14 mouse cellular contexts compared by ENCODE assay signal in genomic region chr2:104337619-104338018, GRCm38 (mm10).
"Had no signal": no experiment of that assay in that cellular context is flagged by ENCODE, and none has a peak within 500 bp of the region (broad histone marks: within the 10 kb centered on the region; RNA-seq: fewer than 3 reads in every experiment).

No protein-coding gene starts in this region.

- ATAC-seq: midbrain, embryonic 13.5 days; midbrain, embryonic 15.5 days had no signal

- DNase-seq: lung, adult 18-20 months; lung, embryonic 14.5 days; lung, postnatal 10 days; lung, postnatal 4 days; right cerebral cortex, postnatal 14 days; right cerebral cortex, postnatal 4 days; spleen, adult 18-20 months; thymus, adult 18-20 months; thymus, postnatal 14 days; thymus, postnatal 36 days had no signal

- H3K4me3 ChIP-seq: megakaryocyte, embryonic 14.5 days; midbrain, embryonic 13.5 days; midbrain, embryonic 15.5 days; neural tube, embryonic 12.5 days had no signal

- H3K27ac ChIP-seq: midbrain, embryonic 13.5 days; midbrain, embryonic 15.5 days; neural tube, embryonic 12.5 days had no signal
